Mouse (Mus musculus): ENCODE data around the gene Tmem204.

DNA sequence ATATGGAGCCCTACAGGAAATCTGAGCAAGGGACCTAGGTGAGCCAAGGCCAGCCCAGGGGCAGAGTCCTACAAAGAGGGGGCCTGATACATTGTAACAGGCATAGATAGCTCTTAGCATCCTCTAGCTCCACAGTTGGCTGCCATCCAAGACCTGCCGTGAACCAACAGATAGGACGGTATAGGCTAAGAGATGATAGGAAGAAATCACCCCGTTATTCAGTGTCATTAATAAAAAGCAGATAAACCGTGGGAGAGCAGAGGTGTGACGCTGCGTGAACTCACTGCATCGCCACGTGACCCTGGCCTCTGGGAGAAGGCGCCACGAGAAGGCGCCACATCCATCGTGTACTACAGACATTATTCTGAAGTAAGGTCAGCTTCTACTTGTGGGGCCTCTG is 19.5 kb downstream of the Tmem204 start:
- TF ChIP-seq POLR2A (IDR thresholded peaks at IDR 0.05; ENCODE audit: borderline replicate concordance, extremely low read depth, insufficient read depth, insufficient read length, poor library complexity, severe bottlenecking) (no peak), CTCF (IDR thresholded peaks at IDR 0.05; ENCODE audit: borderline replicate concordance, extremely low read depth, insufficient read depth, insufficient read length) (no peak)
